Mouse (Mus musculus) thymus, adult 2 months (tissue): ENCODE data around the gene Lnx1. TPM values are rescaled to one million over a fixed set of nuclear protein-coding genes. Genes with fewer than 3 reads are reported as not detected.

ENCODE experiments used
- DNase-seq: peaks from one replicate; pipeline ENCODE4 v3.0.0; 2021
- H3K27ac ChIP-seq: fragments of 200-500 bp; 2 replicates; pipeline ENCODE4 v1.5.1; 2012; ENCODE audit warnings: low read length, control low read depth; ENCODE audit not compliant: control insufficient read depth, insufficient read depth
- H3K27me3 ChIP-seq: fragments of 200-500 bp; 2 replicates; pipeline ENCODE4 v1.6.1; 2012; ENCODE audit warnings: mild to moderate bottlenecking, low read length, moderate library complexity, mixed read lengths; ENCODE audit not compliant: control insufficient read depth, insufficient read depth
- H3K36me3 ChIP-seq: fragments of 200-500 bp; 2 replicates; pipeline ENCODE4 v1.6.1; 2012; ENCODE audit warnings: mild to moderate bottlenecking, low read length, moderate library complexity; ENCODE audit not compliant: control insufficient read depth, insufficient read depth
- H3K4me1 ChIP-seq: fragments of 200-500 bp; replicated peaks from 2 replicates; pipeline ENCODE4 v1.6.1; 2012; ENCODE audit warnings: low read length; ENCODE audit not compliant: control insufficient read depth, insufficient read depth
- H3K4me3 ChIP-seq: fragments of 200-500 bp; 2 replicates; pipeline ENCODE4 v1.5.1; 2012; ENCODE audit warnings: mild to moderate bottlenecking, low read length, control low read depth, moderate library complexity; ENCODE audit not compliant: control insufficient read depth, insufficient read depth
- CTCF ChIP-seq: fragments of 200-500 bp; IDR thresholded peaks from 2 replicates; pipeline ENCODE4 v1.5.1; 2012; ENCODE audit warnings: mild to moderate bottlenecking, control low read depth, low read length, moderate library complexity, borderline replicate concordance; ENCODE audit not compliant: control insufficient read depth, poor library complexity, insufficient read depth; ENCODE audit errors: extremely low read depth
- POLR2A ChIP-seq: fragments of 200-500 bp; IDR thresholded peaks from 2 replicates; pipeline ENCODE4 v1.6.1; 2012; ENCODE audit warnings: mild to moderate bottlenecking, low read length, control low read depth, moderate library complexity; ENCODE audit not compliant: control insufficient read depth, poor library complexity, insufficient read depth; ENCODE audit errors: extremely low read depth
- WGBS: fragments of 180-500 bp; shearing (Covaris S2); methylation state at CpG from one replicate; pipeline ENCODE4 v1.1.7; 2018; 5-methylcytosine and 5-hydroxymethylcytosine counted together
- polyA plus RNA-seq: library from polyadenylated mRNA; depleted of rRNA; stranded (reverse); fragments of >200 nt; gene quantifications from 2 replicates; pipeline ENCODE4 v1.2.3, GENCODE M21; 2012

Gene Lnx1
- polyA plus RNA-seq, 1 experiment: 1.6 TPM

GRCm38 (mm10) chr5:74730601-74731000 lies 27.9 kb upstream of the Lnx1 start:
- H3K27ac ChIP-seq: no peak overlapping the region
- DNase-seq: no peak
- WGBS: 91% methylated on average over 5 of the region's 5 CpGs
- H3K4me3 ChIP-seq: no peak overlapping the region
- H3K36me3 ChIP-seq: no peaks in the 10 kb centered on the region
- TF ChIP-seq POLR2A: no peak
- TF ChIP-seq CTCF: no peak
- H3K27me3 ChIP-seq: no peaks in the 10 kb centered on the region
- H3K4me1 ChIP-seq: no peaks in the 10 kb centered on the region

- TF ChIP-seq POLR2A (no peak), CTCF (no peak)
- WGBS: 77% methylated on average over 6 of the region's 6 CpGs
- Histone ChIP-seq H3K4me1 (no peaks in the 10 kb centered on the region), H3K27me3 (no peaks in the 10 kb centered on the region), H3K4me3 (no peak overlapping the region), H3K36me3 (no peaks in the 10 kb centered on the region), H3K27ac (no peak overlapping the region)
- DNase-seq: no peak
Measured at GRCm38 (mm10) chr5:74729567-74729966, 26.9 kb upstream of the Lnx1 start.

GRCm38 (mm10) chr5:74728186-74728585 lies 25.5 kb upstream of the Lnx1 start:
- no peak overlapping the region for H3K27ac ChIP-seq
- TF ChIP-seq CTCF: no peak
- no peak for TF ChIP-seq POLR2A
- whole genome bisulfite sequencing: 88% methylated on average over 6 of the region's 6 CpGs
- DNase-seq: no peak
- H3K27me3 ChIP-seq: no peaks in the 10 kb centered on the region
- no peaks in the 10 kb centered on the region for H3K36me3 ChIP-seq
- no peak overlapping the region for H3K4me3 ChIP-seq
- H3K4me1 ChIP-seq: no peaks in the 10 kb centered on the region

GRCm38 (mm10) chr5:74727319-74727718 lies 24.6 kb upstream of the Lnx1 start:
- DNase-seq: no peak
- no peaks in the 10 kb centered on the region for H3K36me3 ChIP-seq
- H3K4me1 ChIP-seq: no peaks in the 10 kb centered on the region
- TF ChIP-seq CTCF: no peak
- TF ChIP-seq POLR2A: no peak
- H3K27me3 ChIP-seq: no peaks in the 10 kb centered on the region
- H3K4me3 ChIP-seq: no peak overlapping the region
- 89% methylated on average over 8 of the region's 8 CpGs for WGBS
- H3K27ac ChIP-seq: no peak overlapping the region

GRCm38 (mm10) chr5:74725541-74725940 lies 22.8 kb upstream of the Lnx1 start:
- 82% methylated on average over 4 of the region's 4 CpGs for WGBS

GRCm38 (mm10) chr5:74721816-74722215 lies 19.1 kb upstream of the Lnx1 start:
- no peak for TF ChIP-seq CTCF
- no peak for TF ChIP-seq POLR2A
- no peak for DNase-seq
- Histone ChIP-seq H3K4me1 (no peaks in the 10 kb centered on the region), H3K27me3 (no peaks in the 10 kb centered on the region), H3K36me3 (no peaks in the 10 kb centered on the region), H3K27ac (no peak overlapping the region), H3K4me3 (no peak overlapping the region)
- WGBS: 86% methylated on average over 3 of the region's 3 CpGs

More at GRCm38 (mm10) chr5:74725541-74725940, 22.8 kb upstream of the Lnx1 start:
- Histone ChIP-seq H3K27me3 (no peaks in the 10 kb centered on the region), H3K4me3 (no peak overlapping the region), H3K4me1 (no peaks in the 10 kb centered on the region), H3K36me3 (no peaks in the 10 kb centered on the region), H3K27ac (no peak overlapping the region)
- TF ChIP-seq CTCF (no peak), POLR2A (no peak)
- DNase-seq: no peak

GRCm38 (mm10) chr5:74720661-74721060 lies 17.9 kb upstream of the Lnx1 start:
- Histone ChIP-seq H3K4me1 (no peaks in the 10 kb centered on the region), H3K4me3 (no peak overlapping the region), H3K27me3 (no peaks in the 10 kb centered on the region), H3K27ac (no peak overlapping the region), H3K36me3 (no peaks in the 10 kb centered on the region)
- no peak for TF ChIP-seq CTCF
- no peak for DNase-seq
- WGBS: 92% methylated on average over 9 of the region's 9 CpGs
